Mouse (Mus musculus) heart, embryonic 12.5 days (tissue): ENCODE data around the gene Idh1. TPM values are rescaled to one million over a fixed set of nuclear protein-coding genes. Genes with fewer than 3 reads are reported as not detected.

Source experiments
- ATAC-seq: fragments of 200-750 bp; cut with Nextera tagmentation; 2 replicates; pipeline ENCODE4 v1.8.0; 2017; ENCODE audit warnings: moderate TSS enrichment, moderate library complexity; ENCODE audit not compliant: insufficient number of reproducible peaks, low FRiP score
- H3K27ac ChIP-seq: fragments of 300-500 bp; sonication (generic); 2 replicates; pipeline ENCODE4 v1.5.1; 2016; ENCODE audit warnings: mild to moderate bottlenecking, moderate library complexity; ENCODE audit not compliant: poor library complexity, severe bottlenecking
- H3K27me3 ChIP-seq: fragments of 300-500 bp; sonication (generic); replicated peaks from 2 replicates; pipeline ENCODE4 v1.6.1; 2016; ENCODE audit warnings: mild to moderate bottlenecking, moderate library complexity
- H3K36me3 ChIP-seq: fragments of 300-500 bp; sonication (generic); 2 replicates; pipeline ENCODE4 v1.6.1; 2016; ENCODE audit warnings: mild to moderate bottlenecking, moderate library complexity
- H3K4me1 ChIP-seq: fragments of 300-500 bp; sonication (generic); replicated peaks from 2 replicates; pipeline ENCODE4 v1.6.1; 2016; ENCODE audit warnings: mild to moderate bottlenecking
- H3K4me2 ChIP-seq: fragments of 300-500 bp; sonication (generic); 2 replicates; pipeline ENCODE4 v1.6.1; 2016; ENCODE audit warnings: mild to moderate bottlenecking, moderate library complexity
- H3K4me3 ChIP-seq: fragments of 300-500 bp; sonication (generic); 2 replicates; pipeline ENCODE4 v1.5.1; 2016; ENCODE audit warnings: mild to moderate bottlenecking
- H3K9ac ChIP-seq: fragments of 300-500 bp; sonication (generic); 2 replicates; pipeline ENCODE4 v1.6.1; 2016; ENCODE audit warnings: mild to moderate bottlenecking, moderate library complexity
- H3K9me3 ChIP-seq: fragments of 300-500 bp; sonication (generic); replicated peaks from 2 replicates; pipeline ENCODE4 v1.6.1; 2016; ENCODE audit warnings: mild to moderate bottlenecking, moderate library complexity
- WGBS: fragments of 180-500 bp; shearing (Covaris S2); methylation state at CpG from one replicate; pipeline ENCODE4 v1.1.7; 2016; 5-methylcytosine and 5-hydroxymethylcytosine counted together
- polyA plus RNA-seq: library from polyadenylated mRNA; unstranded; fragments of >200 nt; fragmentation: Nextera tagmentation; extraction: Ambion mirVana; gene quantifications from 2 replicates; pipeline ENCODE4 v1.2.1, GENCODE M21; 2016

Idh1 gene
- polyA plus RNA-seq, 1 experiment from 2014 or later: 66.1 TPM

DNA sequence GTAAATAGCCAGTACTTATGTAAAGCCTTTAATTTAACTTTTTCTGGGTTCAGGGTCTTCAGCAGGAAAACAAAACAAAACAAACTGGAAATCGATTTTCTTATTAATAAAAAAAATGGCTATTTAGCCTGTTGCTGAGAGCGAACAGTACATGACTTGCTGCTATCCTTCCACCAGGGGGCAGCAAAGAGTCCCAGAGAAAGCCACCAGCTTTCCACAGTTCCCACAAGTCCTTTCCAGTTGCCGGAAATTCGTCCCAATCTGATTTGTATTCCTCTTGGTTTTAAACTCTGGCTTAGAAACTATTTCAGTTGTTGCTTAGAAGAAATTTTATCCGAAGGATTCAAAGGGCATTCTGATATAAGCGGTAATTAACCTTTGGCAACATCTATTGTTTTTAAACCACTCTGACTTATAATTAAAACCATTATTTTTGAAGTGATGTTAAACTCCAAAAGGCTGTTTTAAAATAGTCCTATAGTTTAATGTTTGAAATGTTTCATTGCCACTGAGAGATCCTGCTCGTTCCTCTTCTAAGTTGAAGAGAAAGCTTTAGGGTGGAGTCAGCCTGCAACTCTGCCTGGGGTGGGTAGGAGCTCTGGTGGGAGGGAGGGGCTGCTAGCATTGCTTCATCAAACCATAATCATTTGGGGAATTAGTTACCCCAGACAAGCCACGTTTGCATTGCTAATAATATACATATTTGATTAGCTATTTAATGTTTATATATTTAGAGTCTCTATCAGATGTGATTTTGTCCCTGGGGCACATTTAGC is 74.1 kb downstream of the Idh1 start:
- H3K4me1 ChIP-seq: no peaks in the 10 kb centered on the region
- no peaks in the 10 kb centered on the region for H3K27me3 ChIP-seq
- H3K9ac ChIP-seq: no peak overlapping the region
- peak overlapping the region; percentile 56 for H3K4me2 ChIP-seq
- no peaks in the 10 kb centered on the region for H3K9me3 ChIP-seq
- peak overlapping the region; percentile 9; the same call in 1 of the 2 replicates for H3K4me3 ChIP-seq
- WGBS: 11% methylated on average over 8 of the region's 8 CpGs
- no peak for ATAC-seq
- no peaks in the 10 kb centered on the region for H3K36me3 ChIP-seq
- no peak overlapping the region for H3K27ac ChIP-seq

DNA sequence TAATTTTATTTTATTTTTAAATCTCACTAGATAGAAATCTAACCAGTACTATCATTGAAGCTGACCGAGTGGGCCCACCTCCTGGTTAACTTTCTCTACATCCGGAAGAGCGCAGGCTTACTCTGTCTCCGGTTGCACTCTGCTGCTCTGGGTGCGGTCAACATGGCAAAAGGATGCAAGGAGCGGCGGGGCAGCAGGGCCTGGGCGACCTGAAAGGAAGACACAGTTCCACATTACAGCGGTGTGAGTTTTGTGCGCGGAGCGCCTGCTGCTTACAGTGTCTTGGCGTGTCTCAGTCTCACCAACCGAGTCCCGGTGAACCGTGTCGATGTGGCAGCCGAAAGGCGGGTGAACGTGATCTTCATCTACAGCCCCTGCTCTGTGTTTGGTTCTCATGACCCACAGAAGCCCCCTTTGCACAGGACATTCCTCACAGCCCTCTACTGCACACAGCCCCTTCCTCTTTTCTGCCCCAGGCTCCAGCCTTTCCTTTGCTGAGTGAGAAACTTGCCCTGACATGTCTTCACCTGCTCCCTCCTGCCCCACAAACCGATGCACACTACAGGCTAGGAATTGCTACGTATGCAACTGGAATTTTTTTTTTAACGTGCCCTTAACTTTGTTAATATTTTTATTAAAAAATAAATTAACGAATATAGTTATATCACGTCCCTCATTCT is 76.4 kb downstream of the Idh1 start:
- no peak for ATAC-seq
- H3K4me1 ChIP-seq: no peaks in the 10 kb centered on the region
- H3K9me3 ChIP-seq: no peaks in the 10 kb centered on the region
- 58% methylated on average over 25 of the region's 25 CpGs for WGBS
- H3K27ac ChIP-seq: no peak overlapping the region
- no peaks in the 10 kb centered on the region for H3K27me3 ChIP-seq
- H3K4me2 ChIP-seq: peak overlapping the region; percentile 32; the same call in 1 of the 2 replicates
- no peak overlapping the region for H3K4me3 ChIP-seq
- H3K36me3 ChIP-seq: no peaks in the 10 kb centered on the region
- H3K9ac ChIP-seq: no peak overlapping the region

DNA sequence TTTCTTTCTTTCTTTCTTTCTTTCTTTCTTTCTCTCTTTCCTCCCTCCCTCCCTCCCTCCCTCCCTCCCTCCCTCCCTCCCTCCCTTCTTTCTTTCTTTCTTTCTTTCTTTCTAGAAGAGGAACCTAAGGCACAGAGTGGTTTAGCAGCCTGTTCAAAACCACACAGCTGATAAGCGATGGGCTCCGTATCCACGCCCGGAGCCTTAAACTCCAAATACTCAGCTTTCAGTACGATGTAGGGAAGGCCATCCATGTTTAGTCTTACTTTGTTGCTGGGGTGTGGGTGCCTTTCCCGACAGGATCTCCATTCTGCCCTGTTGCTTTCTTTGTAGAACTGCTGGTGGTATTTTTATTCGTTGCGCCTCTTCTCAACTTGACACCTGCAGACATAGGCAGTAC is 77.1 kb downstream of the Idh1 start:
- no peaks in the 10 kb centered on the region for H3K27me3 ChIP-seq
- 80% methylated on average over 8 of the region's 8 CpGs for WGBS
- H3K9ac ChIP-seq: no peak overlapping the region
- ATAC-seq: no peak
- no peaks in the 10 kb centered on the region for H3K36me3 ChIP-seq
- H3K4me1 ChIP-seq: no peaks in the 10 kb centered on the region
- H3K9me3 ChIP-seq: no peaks in the 10 kb centered on the region
- H3K4me2 ChIP-seq: no peak overlapping the region
- no peak overlapping the region for H3K27ac ChIP-seq
- H3K4me3 ChIP-seq: no peak overlapping the region

Other genes with a start within 250 kb of the Idh1 start
- 7.1 and 10.5 TPM in 2 replicates for gene Plekhm3, start 229.7 kb downstream of the Idh1 start, polyA plus RNA-seq
- 0.78 and 0.99 TPM in 2 replicates for gene Akr1cl, start 153.7 kb downstream of the Idh1 start, polyA plus RNA-seq
- gene Cryge, start 135.4 kb downstream of the Idh1 start, polyA plus RNA-seq: not detected in 2 replicates
- not detected in 2 replicates for gene Crygd, start 123.0 kb downstream of the Idh1 start, polyA plus RNA-seq
- not detected in 2 replicates for gene Crygc, start 112.8 kb downstream of the Idh1 start, polyA plus RNA-seq
- gene Crygb, start 104.2 kb downstream of the Idh1 start, polyA plus RNA-seq: 0.58 and 1.1 TPM in 2 replicates
- gene Cryga, start 83.1 kb downstream of the Idh1 start, polyA plus RNA-seq: not detected in 2 replicates
- not detected in 2 replicates for gene Gm28845, start 66.9 kb downstream of the Idh1 start, polyA plus RNA-seq
- 0.08 TPM in 1 of 2 replicates, not detected in the other for gene D630023F18Rik, start 63.3 kb downstream of the Idh1 start, polyA plus RNA-seq
- gene Pikfyve, start 183 bp upstream of the Idh1 start, polyA plus RNA-seq: 9.5 and 11.1 TPM in 2 replicates
- not detected in 2 replicates for gene Pth2r, start 95.6 kb upstream of the Idh1 start, polyA plus RNA-seq